16 mouse cellular contexts compared by ENCODE assay signal in genomic region chr13:91996929-91997328, GRCm38 (mm10).
"Had no signal": no experiment of that assay in that cellular context is flagged by ENCODE, and none has a peak within 500 bp of the region (broad histone marks: within the 10 kb centered on the region; RNA-seq: fewer than 3 reads in every experiment).

No protein-coding gene starts in this region.

- H3K9me3 ChIP-seq: lung, embryonic 15.5 days; midbrain, embryonic 13.5 days; midbrain, embryonic 15.5 days; neural tube, embryonic 12.5 days; stomach, embryonic 15.5 days had no signal

- H3K4me2 ChIP-seq: lung, embryonic 15.5 days; midbrain, embryonic 11.5 days; midbrain, embryonic 13.5 days; midbrain, embryonic 15.5 days; neural tube, embryonic 12.5 days; stomach, embryonic 15.5 days had no signal

- H3K4me1 ChIP-seq: lung, embryonic 15.5 days; megakaryocyte, embryonic 14.5 days; midbrain, embryonic 13.5 days; midbrain, embryonic 15.5 days; neural tube, embryonic 12.5 days; stomach, embryonic 15.5 days had no signal

- H3K9ac ChIP-seq: lung, embryonic 15.5 days; midbrain, embryonic 13.5 days; midbrain, embryonic 15.5 days; neural tube, embryonic 12.5 days; stomach, embryonic 15.5 days had no signal

- H3K27ac ChIP-seq: lung, embryonic 15.5 days; macrophage; midbrain, embryonic 13.5 days; midbrain, embryonic 15.5 days; neural tube, embryonic 12.5 days; stomach, embryonic 15.5 days; stomach, postnatal 0 days had no signal

- ATAC-seq: lung, postnatal 0 days; midbrain, embryonic 13.5 days; midbrain, embryonic 15.5 days had no signal

- DNase-seq: lung, postnatal 14 days; lung, postnatal 36 days; right cerebral cortex, postnatal 14 days; thymus, adult 2 months; thymus, postnatal 25 days; thymus, postnatal 4 days had no signal

- H3K4me3 ChIP-seq: lung, embryonic 15.5 days; megakaryocyte, embryonic 14.5 days; midbrain, embryonic 13.5 days; midbrain, embryonic 15.5 days; neural tube, embryonic 12.5 days; stomach, embryonic 15.5 days had no signal

- H3K27me3 ChIP-seq: lung, embryonic 15.5 days; megakaryocyte, embryonic 14.5 days; midbrain, embryonic 13.5 days; midbrain, embryonic 15.5 days; neural tube, embryonic 12.5 days; stomach, embryonic 15.5 days had no signal

- H3K36me3 ChIP-seq: lung, embryonic 15.5 days; midbrain, embryonic 13.5 days; midbrain, embryonic 15.5 days; neural tube, embryonic 12.5 days; stomach, embryonic 15.5 days had no signal
